Mouse (Mus musculus) liver, postnatal 0 days (tissue): Measurements from ENCODE around the gene Itih2. TPM values are rescaled to one million over a fixed set of nuclear protein-coding genes. Genes with fewer than 3 reads are reported as not detected.
A peak's percentile ranks its signal among the peaks of the same experiment; 100 is the strongest.

Source experiments
- ATAC-seq: fragments of 200-750 bp; cut with Nextera tagmentation; 2 replicates; pipeline ENCODE4 v1.8.0; 2017; ENCODE audit warnings: mild to moderate bottlenecking, moderate library complexity
- DNase-seq: peaks from one replicate; pipeline ENCODE4 v3.0.0-alpha.2; 2016
- H3K27ac ChIP-seq: fragments of 300-500 bp; sonication (generic); 2 replicates; pipeline ENCODE4 v1.5.1; 2014; ENCODE audit warnings: antibody characterized with exemption, moderate library complexity, mild to moderate bottlenecking, low read depth
- H3K27me3 ChIP-seq: fragments of 300-500 bp; sonication (generic); 2 replicates; pipeline ENCODE4 v1.6.1; 2014; ENCODE audit warnings: low read length, control low read depth, mixed read lengths; ENCODE audit not compliant: insufficient read depth
- H3K36me3 ChIP-seq: fragments of 300-500 bp; sonication (generic); replicated peaks from 2 replicates; pipeline ENCODE4 v1.6.1; 2014; ENCODE audit warnings: mild to moderate bottlenecking, control low read depth, low read length, moderate library complexity, mixed read lengths; ENCODE audit not compliant: insufficient read depth
- H3K4me1 ChIP-seq: fragments of 300-500 bp; sonication (generic); 2 replicates; pipeline ENCODE4 v1.6.1; 2014; ENCODE audit warnings: antibody characterized with exemption, mild to moderate bottlenecking, control low read depth; ENCODE audit not compliant: insufficient read depth
- H3K4me2 ChIP-seq: fragments of 300-500 bp; sonication (generic); 2 replicates; pipeline ENCODE4 v1.6.1; 2014; ENCODE audit warnings: low read depth, mild to moderate bottlenecking, low read length, moderate library complexity, mixed read lengths
- H3K4me3 ChIP-seq: fragments of 300-500 bp; sonication (generic); 2 replicates; pipeline ENCODE4 v1.5.1; 2014; ENCODE audit warnings: low read depth, low read length
- H3K9ac ChIP-seq: fragments of 300-500 bp; sonication (generic); replicated peaks from 2 replicates; pipeline ENCODE4 v1.6.1; 2014; ENCODE audit warnings: mild to moderate bottlenecking, moderate library complexity
- H3K9me3 ChIP-seq: fragments of 300-500 bp; sonication (generic); 2 replicates; pipeline ENCODE4 v1.6.1; 2016; ENCODE audit warnings: mild to moderate bottlenecking, control low read depth, low read length, mixed read lengths
- CTCF ChIP-seq: sonication (generic); IDR thresholded peaks from 2 replicates; pipeline ENCODE4 v1.5.1; 2016; ENCODE audit warnings: antibody characterized with exemption, low read depth
- EP300 ChIP-seq: IDR thresholded peaks from 2 replicates; pipeline ENCODE4 v1.6.1; 2016; ENCODE audit warnings: antibody characterized with exemption, low read depth, mild to moderate bottlenecking
- WGBS: fragments of 180-500 bp; shearing (Covaris S2); extraction: QIAGEN DNeasy Blood & Tissue Kit; methylation state at CpG from one replicate; pipeline ENCODE4 v1.1.7; 2014; ENCODE audit not compliant: insufficient replicate concordance; 5-methylcytosine and 5-hydroxymethylcytosine counted together
- polyA plus RNA-seq: library from polyadenylated mRNA; unstranded; fragments of >200 nt; fragmentation: Nextera tagmentation; extraction: Ambion mirVana; gene quantifications from 2 replicates; pipeline ENCODE4 v1.2.1, GENCODE M21; 2015

Gene Itih2
- polyA plus RNA-seq, 1 experiment from 2014 or later = 547 TPM

DNA sequence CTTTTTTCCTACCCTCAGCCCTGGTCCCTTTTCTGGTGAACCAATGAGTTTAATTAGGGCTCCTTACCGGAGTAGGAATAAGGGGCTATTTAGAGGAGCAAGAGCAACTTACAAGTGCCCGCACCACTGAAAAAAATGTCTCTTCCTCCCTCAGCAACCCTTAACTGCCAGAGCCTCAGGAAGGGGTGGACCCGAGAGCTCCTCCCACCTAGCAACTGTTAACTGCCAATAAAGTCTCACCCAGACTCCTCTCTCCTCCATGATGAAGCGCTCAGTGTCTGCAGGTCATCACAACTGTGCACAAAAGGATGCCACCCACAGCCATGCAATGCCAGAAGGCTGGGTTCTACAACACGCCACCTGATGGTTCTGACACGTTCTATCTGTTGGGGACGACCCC lies 59.4 kb downstream of the Itih2 start:
- no peak overlapping the region for H3K9ac ChIP-seq
- H3K9me3 ChIP-seq = no peaks in the 10 kb centered on the region
- TF ChIP-seq CTCF = no peak
- TF ChIP-seq EP300 = no peak
- H3K4me2 ChIP-seq = no peak overlapping the region
- ATAC-seq = no peak
- DNase-seq = no peak
- 61% methylated on average over 7 of the region's 7 CpGs for WGBS
- no peaks in the 10 kb centered on the region for H3K27me3 ChIP-seq
- H3K4me3 ChIP-seq = no peak overlapping the region
- peaks cover 31% of the 10 kb centered on the region for H3K36me3 ChIP-seq
- H3K27ac ChIP-seq = no peak overlapping the region
- peaks cover 17% of the 10 kb centered on the region for H3K4me1 ChIP-seq

DNA sequence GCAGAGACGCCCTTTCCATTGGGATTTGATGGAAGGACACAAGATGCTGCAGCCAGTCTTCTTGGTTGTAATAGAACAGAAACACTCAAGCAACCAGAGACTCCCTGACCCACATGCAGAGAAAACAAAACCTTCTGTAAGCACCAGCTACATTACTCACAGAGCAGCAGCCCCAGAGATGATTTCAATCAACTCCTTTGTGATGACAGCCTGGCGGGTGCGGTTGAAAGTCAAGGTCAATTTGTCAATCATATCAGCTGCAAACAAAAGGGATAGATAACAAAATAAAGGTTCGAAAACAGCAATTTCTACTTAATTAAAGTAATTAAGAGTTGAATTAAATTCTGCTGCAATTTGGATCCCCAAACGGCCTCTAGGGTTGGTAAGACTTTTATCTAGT lies 72.4 kb downstream of the Itih2 start:
- peaks cover 73% of the 10 kb centered on the region for H3K36me3 ChIP-seq
- ATAC-seq (no peak), DNase-seq (no peak)
- no peak overlapping the region for H3K27ac ChIP-seq
- H3K27me3 ChIP-seq = no peaks in the 10 kb centered on the region
- H3K4me1 ChIP-seq = no peaks in the 10 kb centered on the region
- no peak for TF ChIP-seq EP300
- TF ChIP-seq CTCF = no peak
- WGBS = 78% methylated on average over 5 of the region's 5 CpGs
- no peaks in the 10 kb centered on the region for H3K9me3 ChIP-seq
- H3K9ac ChIP-seq = no peak overlapping the region
- no peak overlapping the region for H3K4me3 ChIP-seq
- H3K4me2 ChIP-seq = no peak overlapping the region

DNA sequence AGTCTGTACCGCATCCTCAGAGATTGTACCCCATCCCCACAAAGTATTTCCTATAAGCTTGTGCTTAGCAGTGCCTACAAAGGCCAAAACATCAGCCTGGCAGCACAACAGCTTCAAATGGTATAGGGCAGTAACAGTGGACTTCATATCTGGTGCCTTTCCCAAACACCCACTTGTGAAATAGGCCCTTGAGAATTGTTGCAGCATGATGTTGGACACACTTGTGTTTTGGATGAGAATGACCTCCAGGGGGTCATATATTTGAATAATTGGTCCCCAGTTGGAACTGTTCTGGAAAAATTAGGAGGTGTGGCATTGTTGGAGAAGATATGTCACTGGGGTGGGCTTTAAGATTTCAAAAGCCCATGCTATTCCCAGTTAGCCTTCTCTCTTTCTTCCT lies 79.2 kb downstream of the Itih2 start:
- no peaks in the 10 kb centered on the region for H3K9me3 ChIP-seq
- TF ChIP-seq EP300 = no peak
- TF ChIP-seq CTCF = no peak
- WGBS = 78% methylated on average over 1 of the region's 1 CpGs
- H3K9ac ChIP-seq = no peak overlapping the region
- no peak overlapping the region for H3K4me3 ChIP-seq
- H3K36me3 ChIP-seq = peaks cover 20% of the 10 kb centered on the region
- H3K4me1 ChIP-seq = peaks cover 10% of the 10 kb centered on the region; the same call in 1 of the 2 replicates
- DNase-seq (no peak), ATAC-seq (no peak)
- H3K27ac ChIP-seq = no peak overlapping the region
- no peaks in the 10 kb centered on the region for H3K27me3 ChIP-seq
- no peak overlapping the region for H3K4me2 ChIP-seq

GRCm38 (mm10) chr2:10050878-10051277 lies 80.3 kb downstream of the Itih2 start:
- Histone ChIP-seq H3K27me3 (no peaks in the 10 kb centered on the region), H3K9ac (no peak overlapping the region), H3K27ac (no peak overlapping the region), H3K4me3 (no peak overlapping the region), H3K4me2 (no peak overlapping the region), H3K36me3 (peaks cover 14% of the 10 kb centered on the region; the same call in 1 of the 2 replicates), H3K9me3 (no peaks in the 10 kb centered on the region), H3K4me1 (peaks cover 11% of the 10 kb centered on the region; the same call in 1 of the 2 replicates)
- ATAC-seq (no peak), DNase-seq (no peak)
- TF ChIP-seq CTCF = no peak
- no peak for TF ChIP-seq EP300
- whole genome bisulfite sequencing = 85% methylated on average over 3 of the region's 3 CpGs

DNA sequence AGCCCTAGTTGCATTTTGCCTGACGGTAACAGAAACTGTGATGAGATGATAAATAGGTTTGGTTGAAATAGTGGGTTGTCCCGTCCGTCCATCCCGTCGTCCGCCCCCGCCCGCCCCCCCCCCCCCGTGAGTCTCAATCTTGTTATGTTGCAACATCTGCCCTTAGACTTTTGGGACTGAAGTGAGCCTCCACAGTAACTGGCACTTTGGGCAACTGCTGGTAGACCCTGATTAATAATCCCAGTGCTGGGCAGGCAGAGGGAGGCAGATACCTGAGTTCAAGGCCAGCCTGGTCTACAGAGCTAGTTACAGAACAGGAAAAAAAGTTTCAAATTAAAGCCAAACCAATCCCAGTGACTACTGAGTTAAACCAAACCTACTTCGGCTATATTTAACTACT lies 81.7 kb downstream of the Itih2 start:
- peaks cover 6% of the 10 kb centered on the region; the same call in 1 of the 2 replicates for H3K36me3 ChIP-seq
- H3K9ac ChIP-seq = peak overlapping the region; percentile 64
- peak overlapping the region; percentile 93 for H3K4me2 ChIP-seq
- H3K9me3 ChIP-seq = no peaks in the 10 kb centered on the region
- TF ChIP-seq CTCF (no peak), EP300 (no peak)
- peak; percentile 28 for DNase-seq
- peak overlapping the region; percentile 9; the same call in 1 of the 2 replicates for H3K27ac ChIP-seq
- no peak for ATAC-seq
- peak overlapping the region; percentile 90 for H3K4me3 ChIP-seq
- 9% methylated on average over 10 of the region's 10 CpGs for WGBS
- H3K27me3 ChIP-seq = no peaks in the 10 kb centered on the region
- H3K4me1 ChIP-seq = peaks cover 11% of the 10 kb centered on the region; the same call in 1 of the 2 replicates

DNA sequence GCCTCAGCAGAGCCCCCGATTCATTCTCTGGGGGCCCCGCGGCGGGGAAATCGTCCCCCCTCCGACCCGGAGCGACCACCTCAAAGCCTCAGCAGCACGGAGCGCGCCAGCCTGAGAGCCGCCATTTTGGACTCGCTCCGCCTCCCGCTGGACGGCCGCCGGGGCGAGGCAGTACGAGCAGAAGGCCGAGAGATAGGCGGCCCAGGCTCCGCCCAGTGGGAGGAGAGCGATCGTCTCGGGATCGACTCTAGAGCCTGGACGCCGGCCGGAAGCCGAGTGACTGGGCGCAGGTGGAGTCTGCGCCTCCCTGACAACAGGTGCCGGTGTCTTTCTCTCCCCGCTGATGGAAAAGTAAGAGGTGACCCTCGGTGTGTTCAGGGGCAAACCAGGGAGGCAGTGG lies 82.7 kb downstream of the Itih2 start, which contains the start of gene Taf3:
Gene Taf3 (minus strand): TSS at position 136 of the 400 bp plus-strand sequence.
- TF ChIP-seq EP300 (no peak), CTCF (no peak)
- peak within 1 kb of the TSS; percentile 25 for H3K27ac ChIP-seq

More for the DNA sequence above, 82.7 kb downstream of the Itih2 start, which contains the start of gene Taf3:
- Histone ChIP-seq H3K4me1 (peaks cover 11% of the 10 kb centered on the region; the same call in 1 of the 2 replicates), H3K36me3 (no peaks in the 10 kb centered on the region), H3K27me3 (no peaks in the 10 kb centered on the region), H3K9ac (peak within 1 kb of the TSS; percentile 85), H3K4me3 (peak within 1 kb of the TSS; percentile 90), H3K4me2 (peak within 1 kb of the TSS; percentile 93), H3K9me3 (no peaks in the 10 kb centered on the region)
- under 1% methylated on average over 35 of the region's 36 CpGs for WGBS
- DNase-seq (peak; percentile 96), ATAC-seq (peak; percentile 99)
